Mouse (Mus musculus) urinary bladder, adult 2 months (tissue): Measurements from ENCODE around the gene Aup1. TPM values are rescaled to one million over a fixed set of nuclear protein-coding genes. Genes with fewer than 3 reads are reported as not detected.

Experiments used
- DNase-seq: peaks from one replicate; pipeline ENCODE4 v3.0.0; 2022; ENCODE audit warnings: low spot score
- polyA plus RNA-seq: library from polyadenylated mRNA; depleted of rRNA; stranded (reverse); fragments of >200 nt; gene quantifications from 2 replicates; pipeline ENCODE4 v1.2.3, GENCODE M21; 2012

The Aup1 gene
- polyA plus RNA-seq, 1 experiment: 247 TPM

DNA sequence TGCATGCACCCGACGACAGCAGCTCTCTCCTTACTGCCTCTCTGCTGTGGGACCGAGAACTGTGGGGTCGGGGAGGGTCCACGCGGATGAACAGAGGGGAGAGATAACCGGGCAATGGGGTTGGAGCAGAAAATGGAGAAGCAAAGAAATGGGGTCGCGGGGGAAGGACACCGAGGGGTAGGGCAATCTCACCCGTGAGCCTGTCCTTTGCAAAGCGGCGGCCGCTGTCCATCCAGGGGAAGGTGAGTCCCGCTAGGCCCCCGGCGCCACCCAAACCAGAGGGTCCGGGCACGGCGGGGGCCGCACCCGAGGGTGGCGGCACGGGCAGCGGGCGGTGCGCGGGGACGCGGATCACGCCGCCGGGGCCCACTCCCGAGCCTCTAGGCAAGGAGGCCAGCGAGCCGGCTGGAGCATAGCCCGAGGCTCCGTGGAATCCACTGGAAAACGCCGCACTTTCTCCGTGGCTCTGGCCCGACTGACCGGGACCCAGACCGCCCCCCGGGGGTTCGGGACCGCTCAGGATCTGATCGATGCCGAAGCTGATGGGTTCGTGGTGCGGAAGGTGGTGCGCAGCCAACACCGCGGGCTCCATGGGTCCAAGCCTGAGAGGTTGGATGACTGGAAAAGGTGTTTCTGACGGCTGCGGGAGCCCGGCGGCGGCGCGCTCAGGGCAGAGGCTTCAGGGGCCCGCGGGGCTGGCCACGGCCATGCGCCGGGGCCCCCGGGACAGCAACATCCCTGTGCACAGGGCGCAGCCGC is 15.3 kb downstream of the Aup1 start:
- no peak for DNase-seq

DNA sequence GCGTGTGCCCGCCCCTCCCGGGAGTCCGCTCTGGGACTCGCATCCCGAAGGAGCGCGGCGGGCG is 15.8 kb downstream of the Aup1 start, which contains the start of gene Tlx2:
Gene Tlx2, minus strand, starts transcription at position 47 of the 64 bp plus-strand sequence.
- DNase-seq: no peak

DNA sequence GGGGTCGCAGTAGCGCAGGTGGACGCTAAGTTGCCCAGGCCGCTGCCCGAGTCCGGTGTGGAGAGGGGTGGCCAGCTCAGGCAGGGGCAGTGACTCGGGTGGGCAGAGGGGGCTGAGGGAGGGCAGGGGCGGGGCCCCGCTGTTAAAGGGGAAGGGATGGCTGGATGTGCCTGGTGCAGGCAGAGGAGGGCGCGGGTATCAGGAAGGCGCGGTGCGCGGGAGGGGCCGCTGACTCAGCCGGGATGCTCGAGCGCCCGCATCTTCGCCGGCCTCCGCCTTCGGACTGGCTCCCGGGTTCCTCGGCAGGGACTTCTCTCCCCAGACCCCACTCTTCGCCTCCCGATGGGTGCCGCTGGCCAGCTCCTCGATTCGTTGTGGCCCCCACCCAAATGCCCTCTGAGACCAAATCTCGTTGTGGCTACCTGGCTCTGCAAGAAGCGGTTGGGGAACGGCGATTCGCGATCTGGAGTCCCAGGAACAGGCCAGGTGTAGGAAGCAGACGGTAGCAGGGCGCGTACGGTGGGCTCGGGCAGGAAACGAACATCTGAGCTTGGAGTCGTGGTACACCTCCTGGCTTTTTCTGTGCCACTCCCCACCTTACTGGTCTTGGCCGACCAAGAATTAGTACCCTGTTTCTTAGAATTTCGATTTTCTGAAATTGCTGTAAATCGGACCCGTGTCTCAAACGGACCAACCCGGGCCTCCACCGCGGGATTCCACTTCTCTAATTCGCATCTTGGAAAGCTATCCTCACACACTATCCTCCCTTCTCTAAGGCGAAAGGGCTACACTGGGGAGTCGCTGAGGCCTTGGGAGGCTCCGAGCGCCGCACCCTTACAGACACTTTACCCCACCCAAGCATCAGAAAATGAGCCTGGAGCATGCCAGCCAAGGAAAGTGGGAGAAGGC is 16.2 kb downstream of the Aup1 start:
- no peak for DNase-seq

DNA sequence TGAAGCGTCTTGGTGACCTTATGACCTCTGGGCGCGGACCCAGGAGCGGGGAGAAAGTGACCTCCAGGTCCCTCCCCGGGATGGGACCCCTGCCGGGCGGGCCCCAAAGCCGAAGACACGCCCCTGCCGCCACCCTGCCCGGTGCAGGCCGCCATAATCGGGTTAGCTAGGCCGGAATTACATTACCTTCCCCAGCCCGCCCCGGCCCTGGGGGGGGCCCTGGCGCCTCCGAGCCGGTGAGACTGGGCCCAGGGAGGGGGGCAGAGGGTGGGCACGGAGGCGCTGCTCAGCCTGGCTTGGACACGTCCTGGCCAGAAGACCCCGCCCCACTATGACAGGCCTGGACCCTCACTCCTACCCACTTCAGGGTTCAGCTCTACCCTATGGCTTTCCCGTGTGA is 16.9 kb downstream of the Aup1 start:
- no peak for DNase-seq

DNA sequence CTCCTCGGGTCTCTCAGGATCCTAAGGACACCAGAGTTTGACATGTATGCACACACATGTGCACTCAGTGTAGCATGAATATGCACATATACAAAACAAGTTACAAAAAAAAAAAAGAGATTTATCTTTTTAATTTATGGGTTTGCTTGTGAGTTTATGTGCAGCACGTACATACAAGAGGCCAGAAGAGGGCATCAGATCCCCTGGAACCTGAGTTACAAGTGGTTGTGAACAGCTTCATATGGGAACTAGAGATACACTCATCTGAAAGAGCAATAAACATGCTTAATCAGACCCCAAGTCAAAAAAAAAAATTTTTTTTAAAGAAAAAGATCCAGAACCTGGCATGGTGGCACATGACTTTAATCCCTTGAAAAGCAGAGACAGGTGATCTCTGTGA is 20.7 kb downstream of the Aup1 start:
- DNase-seq: no peak

DNA sequence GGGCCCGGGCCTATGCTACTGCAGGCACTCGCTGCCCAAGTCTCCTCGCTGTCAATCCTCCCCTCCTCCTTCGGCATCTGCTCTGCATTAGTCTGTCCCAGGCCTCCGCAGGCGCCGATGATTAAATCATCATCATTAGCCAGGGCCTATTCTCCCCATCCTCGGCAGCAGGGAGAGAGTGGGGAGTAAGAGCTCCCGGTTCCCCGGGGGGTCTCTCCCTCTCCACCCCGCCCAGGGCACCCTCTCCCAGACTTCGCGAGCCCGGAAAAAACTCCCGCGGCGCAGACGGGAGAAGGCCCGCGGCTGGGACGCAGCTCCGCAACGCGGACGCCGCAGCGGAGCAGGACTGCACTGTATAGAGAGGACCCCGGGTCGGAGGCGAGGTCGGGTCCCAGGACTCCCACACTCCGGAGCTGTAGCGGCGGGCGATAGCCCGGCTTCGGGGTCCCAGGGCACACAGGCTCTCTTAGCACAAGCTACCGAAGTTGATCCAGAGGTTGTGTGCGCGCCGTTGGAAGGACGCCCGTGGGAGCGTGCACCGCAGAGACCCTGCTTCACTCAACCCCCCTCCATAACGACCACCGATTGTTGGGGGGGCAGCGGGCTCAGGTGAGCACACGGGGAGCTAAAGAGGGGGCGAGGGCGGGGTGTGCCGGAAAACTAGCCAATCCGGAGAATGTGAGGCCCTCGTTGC is 23.5 kb downstream of the Aup1 start, which contains the start of gene Pcgf1:
Gene Pcgf1, plus strand, starts transcription at position 240 of the 694 bp plus-strand sequence.
- no peak for DNase-seq

DNA sequence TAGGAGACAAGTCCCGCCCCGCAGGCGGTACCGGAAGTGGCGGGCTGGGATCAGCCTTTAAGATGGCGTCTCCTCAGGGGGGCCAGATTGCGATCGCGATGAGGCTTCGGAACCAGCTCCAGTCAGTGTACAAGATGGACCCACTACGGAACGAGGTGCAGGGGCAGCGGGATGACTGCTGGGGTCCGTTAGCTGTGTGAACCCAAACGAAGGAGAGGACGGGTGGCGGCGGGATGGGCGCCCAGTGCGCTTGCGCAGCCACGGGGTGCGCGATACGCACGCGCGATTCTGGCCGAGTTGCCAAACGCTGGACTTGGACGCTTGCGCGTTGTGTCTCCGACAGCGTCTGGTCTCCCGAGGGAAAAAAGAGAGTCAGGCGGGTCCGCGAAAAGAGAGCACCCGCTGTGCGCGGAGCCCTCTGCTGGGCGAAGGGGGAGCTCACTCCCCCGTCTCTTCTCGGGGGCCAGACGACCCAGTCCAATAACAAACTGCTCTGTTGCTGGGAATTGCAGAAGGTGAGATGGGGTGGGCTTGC is 24.1 kb downstream of the Aup1 start:
- peak; percentile 98 for DNase-seq

DNA sequence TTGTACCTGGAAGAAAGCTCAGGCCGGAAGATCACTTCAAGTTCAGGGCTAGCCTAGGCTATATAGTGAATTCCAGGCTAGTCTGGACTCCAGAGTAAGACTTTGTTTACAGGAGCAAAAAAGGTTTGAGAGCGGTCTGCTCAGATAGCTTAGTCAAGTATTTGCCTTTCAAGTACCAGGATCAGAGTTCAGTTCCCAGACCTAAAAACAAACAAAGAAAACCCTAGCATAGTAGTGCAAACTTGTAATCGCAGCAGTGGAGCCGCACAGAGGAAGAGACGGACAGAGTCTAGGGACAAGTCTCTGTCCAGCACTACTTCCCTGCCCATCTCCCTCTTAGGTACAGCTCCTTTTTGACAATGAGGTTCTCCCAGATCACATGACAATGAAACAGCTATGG is 25.9 kb downstream of the Aup1 start:
- DNase-seq: no peak

DNA sequence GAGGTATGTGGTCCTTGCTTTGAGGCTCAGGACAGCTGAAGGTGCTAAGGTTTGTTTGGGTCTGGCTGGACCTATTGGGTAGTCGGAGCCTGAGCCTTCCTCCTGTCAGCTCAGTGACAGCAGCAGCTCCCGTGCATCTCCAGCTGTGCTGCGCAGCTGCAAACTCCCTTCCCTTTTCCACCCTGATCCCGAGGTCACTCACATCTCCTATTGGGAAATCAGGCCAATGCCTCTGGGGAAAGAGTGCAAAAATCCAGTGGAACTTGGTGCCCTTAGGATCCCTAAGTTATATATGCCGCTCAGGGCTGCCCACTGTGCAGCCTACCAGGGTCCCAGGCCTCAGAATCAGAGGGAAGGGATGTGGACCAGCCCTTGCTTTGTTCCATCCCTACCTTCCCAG is 29.2 kb downstream of the Aup1 start:
- DNase-seq: no peak

DNA sequence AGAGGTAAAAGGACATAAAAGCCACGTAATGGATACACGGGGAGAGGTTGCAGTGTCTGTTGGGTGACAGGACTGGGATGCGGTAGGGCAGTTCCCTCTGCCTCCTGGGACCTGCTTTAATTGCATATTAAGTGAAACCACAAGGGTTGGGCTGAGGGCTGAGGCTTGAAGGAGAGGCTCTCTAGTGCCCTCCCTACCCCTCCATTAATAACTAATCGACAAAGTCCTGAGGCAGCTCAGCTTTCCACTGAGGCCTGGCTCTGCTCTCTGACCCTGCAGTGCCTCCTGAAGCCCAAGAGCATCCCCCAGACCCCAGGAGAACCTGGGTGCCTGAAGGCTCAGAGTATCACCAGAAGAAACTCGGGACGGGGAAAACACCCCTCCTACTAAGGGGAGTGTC is 30.2 kb downstream of the Aup1 start:
- DNase-seq: no peak

DNA sequence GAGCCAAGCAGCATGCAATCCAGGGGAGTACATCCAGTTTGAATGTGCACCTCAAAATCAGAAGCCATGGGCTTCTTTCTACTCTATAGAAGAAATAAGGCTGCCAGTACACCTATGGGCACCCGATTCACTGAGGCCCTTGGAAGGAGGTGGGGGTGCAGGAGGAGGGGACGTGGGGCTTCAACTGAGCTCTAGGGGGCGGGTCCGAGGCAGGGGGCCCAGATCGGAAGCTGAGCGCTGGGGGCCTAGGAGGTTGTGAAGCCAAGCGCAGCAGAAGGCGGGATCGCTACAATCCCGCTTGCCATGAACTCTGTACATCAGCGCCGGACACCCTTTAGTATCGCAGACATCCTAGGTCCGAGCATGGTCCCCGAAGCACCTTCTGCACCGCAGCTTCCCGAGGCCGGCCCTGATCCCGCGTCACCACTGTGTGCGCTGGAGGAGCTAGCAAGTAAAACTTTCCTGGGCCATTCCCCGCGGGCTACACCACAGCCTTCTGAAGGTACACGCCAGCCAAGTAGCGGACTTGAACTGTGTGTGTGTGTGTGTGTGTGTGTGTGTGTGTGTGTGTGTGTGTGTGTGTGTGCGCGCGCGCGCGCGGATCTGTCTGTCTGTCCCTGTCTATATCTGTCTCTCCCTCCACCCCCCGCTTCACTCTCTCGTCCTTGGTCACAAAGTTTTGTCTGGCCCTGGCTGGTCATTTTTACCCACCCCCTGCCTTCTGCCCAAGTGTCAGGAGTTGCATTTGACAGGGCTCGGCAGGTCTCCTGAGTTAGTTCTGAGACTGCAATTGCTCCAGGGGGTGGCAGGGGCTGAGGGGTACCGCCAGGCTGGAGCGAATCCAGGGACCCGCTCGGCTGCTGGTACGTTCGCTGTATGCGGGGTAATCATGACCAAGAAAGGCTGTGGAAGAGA is 32.1 kb downstream of the Aup1 start, which contains the start of gene Lbx2:
Gene Lbx2, plus strand, starts transcription at position 247 of the 915 bp plus-strand sequence.
- DNase-seq: no peak

DNA sequence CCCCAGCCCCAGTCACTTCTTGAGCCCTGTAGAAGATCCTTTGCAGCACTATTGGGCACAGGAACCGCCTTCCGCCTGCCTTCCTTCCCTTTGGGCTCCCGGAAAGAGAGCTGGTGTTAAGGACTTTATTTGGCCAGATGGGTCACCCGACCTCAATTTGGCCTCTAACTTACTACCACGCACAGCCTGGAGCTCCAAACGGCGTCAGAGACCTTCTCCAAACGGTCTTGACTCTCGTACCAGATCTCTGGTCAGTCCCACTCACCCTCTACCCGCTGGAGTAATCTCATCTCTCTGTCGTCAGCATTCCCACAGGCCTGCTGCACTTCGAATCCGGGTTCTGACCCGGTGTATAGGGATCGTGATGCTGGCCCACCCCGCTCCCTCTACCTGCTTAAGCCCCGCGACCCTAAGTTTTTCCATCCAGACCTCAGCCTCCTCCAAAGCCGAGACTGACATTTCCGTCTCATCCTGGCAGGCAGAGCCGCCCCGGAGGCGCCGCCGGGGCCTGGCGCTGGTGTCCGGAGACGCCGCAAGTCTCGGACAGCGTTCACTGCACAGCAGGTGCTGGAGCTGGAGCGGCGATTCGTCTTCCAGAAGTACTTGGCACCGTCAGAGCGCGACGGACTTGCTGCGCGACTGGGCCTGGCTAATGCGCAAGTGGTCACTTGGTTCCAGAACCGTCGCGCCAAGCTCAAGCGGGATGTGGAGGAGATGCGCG is 33.0 kb downstream of the Aup1 start:
- DNase-seq: no peak

DNA sequence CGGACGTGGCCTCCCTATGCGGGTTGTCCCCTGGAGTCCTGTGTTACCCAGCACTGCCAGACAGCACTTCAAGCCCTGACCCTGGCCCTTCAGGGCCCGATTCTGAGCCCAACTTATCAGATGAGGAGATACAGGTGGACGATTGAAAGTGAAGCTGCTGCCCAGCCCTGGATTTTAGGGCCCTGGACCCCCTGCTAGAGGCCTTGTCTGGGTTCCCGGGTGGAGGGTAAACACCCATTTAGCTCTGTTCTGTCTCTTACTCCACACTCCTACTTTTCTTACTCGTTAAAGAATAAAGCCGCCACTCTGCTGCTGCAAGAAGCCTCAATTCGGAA is 33.6 kb downstream of the Aup1 start:
- DNase-seq: no peak

DNA sequence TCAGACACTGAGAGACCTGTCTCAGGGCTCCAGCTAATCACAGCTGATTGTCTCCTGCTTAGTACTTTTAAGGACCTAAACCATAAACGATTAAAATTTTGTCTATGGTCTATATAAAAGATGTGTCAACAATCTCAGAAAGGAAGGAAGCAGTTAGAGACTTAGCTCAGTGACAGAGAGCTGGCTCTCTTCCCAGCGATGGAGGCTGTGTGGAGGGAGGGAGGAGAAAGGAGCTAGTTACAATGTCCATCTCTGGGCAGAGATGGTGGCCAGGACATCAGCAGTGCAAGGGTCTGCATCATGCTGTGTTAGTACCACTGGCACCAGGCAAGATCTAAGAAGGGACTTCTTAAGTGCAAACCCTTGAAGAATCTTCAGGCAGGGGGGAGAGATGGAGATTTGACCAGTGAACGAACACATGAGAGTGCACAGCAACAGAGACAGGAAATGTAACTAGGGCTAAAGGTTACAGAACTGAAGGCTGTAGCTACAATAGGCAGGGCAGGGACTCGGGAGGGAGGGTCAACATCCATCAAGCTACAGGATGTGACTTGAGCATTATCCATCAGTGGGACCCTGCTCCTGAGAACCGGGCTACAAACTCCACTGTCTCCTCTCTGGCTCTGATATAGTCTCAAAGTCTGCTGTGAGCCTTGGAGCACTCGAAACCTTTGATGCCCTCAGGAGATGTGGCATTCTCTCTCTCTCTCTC is 38.3 kb downstream of the Aup1 start:
- no peak for DNase-seq

DNA sequence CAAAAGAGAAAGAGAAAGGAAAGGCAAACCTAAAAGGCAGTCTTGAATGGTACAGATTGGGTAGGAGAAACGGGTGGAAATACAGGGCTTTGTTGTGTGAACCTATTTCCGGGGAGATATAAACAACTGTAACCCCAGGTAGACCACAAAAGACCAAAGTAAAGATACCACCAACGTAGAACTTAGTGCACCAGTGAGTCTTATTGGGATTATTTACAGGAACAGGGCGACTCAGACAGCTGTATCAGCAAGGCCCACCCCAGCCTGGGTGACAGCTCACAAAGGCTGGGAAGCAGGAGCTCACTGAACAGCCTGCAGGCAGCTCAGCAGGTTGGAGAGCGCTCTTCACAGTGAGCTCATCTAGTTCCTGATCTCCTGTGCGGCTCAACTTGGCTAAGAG is 41.6 kb downstream of the Aup1 start:
- no peak for DNase-seq

DNA sequence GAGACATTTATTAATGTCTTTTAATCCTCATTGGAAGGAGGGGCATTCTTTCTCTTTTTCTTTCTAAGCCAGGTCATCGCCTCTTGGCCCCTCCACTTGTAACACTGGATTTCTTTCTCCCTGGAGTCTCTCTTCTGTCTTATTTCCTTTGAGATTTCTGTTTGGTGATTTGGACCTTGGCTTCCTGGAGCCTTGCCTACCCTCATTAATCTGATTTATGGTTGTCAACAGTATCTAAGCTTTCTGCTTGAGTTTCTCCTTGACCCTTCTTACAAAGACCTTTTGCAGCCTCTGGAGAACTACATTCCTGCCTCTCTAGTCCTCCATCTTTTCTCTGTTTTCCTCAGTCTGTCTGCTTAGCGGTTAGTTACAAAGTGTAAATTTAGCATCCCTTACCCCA is 44.1 kb downstream of the Aup1 start:
- no peak for DNase-seq

DNA sequence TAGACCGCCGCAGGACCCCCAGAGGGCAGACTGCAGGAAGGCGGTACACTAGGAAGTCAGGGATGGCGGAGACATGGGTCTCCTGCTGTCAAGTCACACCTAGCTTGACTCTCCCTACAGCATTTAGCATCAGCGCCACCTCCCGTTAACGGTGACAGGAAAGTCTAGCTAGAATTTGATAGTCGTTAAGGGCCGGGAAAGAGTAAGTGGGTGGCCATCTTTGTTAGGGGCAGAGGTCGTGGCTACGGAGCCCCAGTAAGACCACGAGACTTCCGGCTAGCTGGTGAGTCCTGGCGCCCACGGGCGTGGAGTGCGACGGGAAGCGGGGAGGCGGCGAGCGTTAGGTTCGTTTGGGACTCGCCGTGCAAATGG is 47.0 kb downstream of the Aup1 start, which contains the start of the genes Ccdc142 and Gm42688:
Gene Ccdc142, plus strand, starts transcription at position 286 of the 372 bp plus-strand sequence.
Gene Gm42688, plus strand, starts transcription at position 302 of the 372 bp plus-strand sequence.
- DNase-seq: peak; percentile 67

DNA sequence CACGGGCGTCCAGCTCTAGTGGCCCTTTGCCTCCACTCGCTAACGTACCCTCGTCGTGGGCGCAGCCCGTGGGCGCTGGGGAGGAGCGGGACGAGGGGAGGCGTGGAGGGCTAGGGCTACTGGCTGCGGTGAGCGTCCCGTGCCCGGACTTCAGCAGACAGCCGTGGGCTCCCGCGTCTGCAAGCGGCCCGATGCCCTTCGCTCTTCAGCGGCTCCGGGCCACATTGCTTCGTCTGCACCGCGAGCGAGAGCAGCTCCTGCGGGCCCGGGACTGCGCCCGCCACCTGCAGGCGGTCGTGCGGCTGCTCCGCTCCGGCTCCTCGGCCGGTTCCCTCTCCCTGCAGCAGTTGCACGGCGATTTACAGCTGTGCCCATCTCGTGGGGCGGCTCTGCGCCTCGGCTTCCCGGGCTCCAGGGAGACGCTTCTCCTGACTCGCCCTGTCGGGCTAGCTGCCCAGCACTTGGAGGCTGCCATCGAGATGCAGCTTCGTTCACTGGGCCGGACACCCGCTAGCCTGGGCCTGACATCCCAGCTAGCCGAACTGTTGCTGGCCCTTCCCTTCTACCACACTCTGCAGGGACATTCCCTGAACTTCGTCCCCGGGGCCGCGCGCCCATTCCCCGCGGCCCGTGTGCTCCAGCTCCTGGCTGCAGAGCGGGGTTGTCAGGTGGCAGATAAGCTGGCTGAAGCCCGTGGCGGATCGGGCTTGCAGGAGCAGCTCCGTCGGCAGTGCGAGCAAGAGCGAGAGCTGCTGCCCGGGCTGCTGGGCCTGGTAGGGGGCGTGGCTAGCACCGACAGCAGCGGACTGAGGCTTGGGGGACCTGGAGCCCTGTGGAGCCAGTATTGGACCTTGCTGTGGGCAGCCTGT is 47.6 kb downstream of the Aup1 start:
- DNase-seq: no peak

DNA sequence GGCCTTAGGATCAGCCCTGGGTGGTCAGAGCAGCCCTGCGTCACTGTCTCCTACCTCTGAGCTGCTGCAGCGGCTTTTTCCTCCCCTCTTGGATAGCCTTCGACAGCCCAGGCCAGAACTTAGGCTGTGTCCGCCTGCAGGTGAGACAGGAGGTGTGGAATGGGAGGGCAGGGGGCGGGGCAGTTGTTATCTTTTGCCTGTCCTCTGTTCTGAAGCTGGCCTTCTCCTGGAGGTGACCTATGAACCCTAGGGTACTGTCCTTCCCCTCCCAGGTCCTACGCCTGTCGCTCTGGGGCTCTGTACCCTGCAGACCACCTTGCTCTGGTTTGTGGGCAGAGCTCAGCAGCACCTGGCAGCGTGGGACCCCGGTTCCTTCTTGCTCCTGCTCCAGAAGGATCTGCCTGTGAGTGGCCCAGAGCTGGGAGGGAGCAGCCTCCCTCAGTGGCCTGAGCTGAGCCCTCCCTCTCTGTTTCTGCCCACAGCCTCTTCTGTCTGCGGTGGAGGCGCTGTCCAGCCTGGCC is 48.9 kb downstream of the Aup1 start:
- no peak for DNase-seq
